ENCODE assay signal across 1 mouse cellular context in genomic region chr5:122132167-122133049, GRCm38 (mm10).
TF ChIP-seq lines count a peak whose summit lies in the region.

No protein-coding gene starts in this region.

TF ChIP-seq in CH12.LX, 34 proteins besides CTCF, POLR2A, EP300 and RAD21 (continued from another document):
- TF ChIP-seq NELFE (IDR thresholded peaks at IDR 0.05; ENCODE audit: low read depth, low read length), result no peak
- TF ChIP-seq USF2 (conservative IDR thresholded peaks at IDR 0.05; ENCODE audit: low read depth, low read length), result no peak
